Mouse (Mus musculus) brown adipose tissue, adult 24 weeks (tissue): ENCODE results near the gene Zfp446. TPM values are rescaled to one million over a fixed set of nuclear protein-coding genes. Genes with fewer than 3 reads are reported as not detected.
"Not testable (repeated sequence)": the region's sequence is repeated elsewhere in the genome, so short reads cannot be mapped to it uniquely, and the experiment has no call there.

Experiments used
- H3K27ac ChIP-seq: fragments of 200-500 bp; replicated peaks from 2 replicates; pipeline ENCODE4 v1.5.1; 2012; ENCODE audit warnings: low read depth, mild to moderate bottlenecking, low read length
- H3K4me1 ChIP-seq: fragments of 200-500 bp; 2 replicates; pipeline ENCODE4 v1.6.1; 2012; ENCODE audit warnings: low read length, mixed read lengths; ENCODE audit not compliant: control insufficient read depth, insufficient read depth, insufficient read length
- H3K4me3 ChIP-seq: fragments of 200-500 bp; 2 replicates; pipeline ENCODE4 v1.5.1; 2012; ENCODE audit warnings: low read depth, mild to moderate bottlenecking, low read length, moderate library complexity; ENCODE audit not compliant: insufficient read depth
- polyA plus RNA-seq: library from polyadenylated mRNA; stranded (reverse); fragments of >200 nt; gene quantifications from 2 replicates; pipeline ENCODE4 v1.2.4, GENCODE M21; 2012; ENCODE audit not compliant: missing spikeins, insufficient read depth, insufficient read length

The Zfp446 gene
- polyA plus RNA-seq, result 0.55 and 1.2 TPM in 2 replicates

DNA sequence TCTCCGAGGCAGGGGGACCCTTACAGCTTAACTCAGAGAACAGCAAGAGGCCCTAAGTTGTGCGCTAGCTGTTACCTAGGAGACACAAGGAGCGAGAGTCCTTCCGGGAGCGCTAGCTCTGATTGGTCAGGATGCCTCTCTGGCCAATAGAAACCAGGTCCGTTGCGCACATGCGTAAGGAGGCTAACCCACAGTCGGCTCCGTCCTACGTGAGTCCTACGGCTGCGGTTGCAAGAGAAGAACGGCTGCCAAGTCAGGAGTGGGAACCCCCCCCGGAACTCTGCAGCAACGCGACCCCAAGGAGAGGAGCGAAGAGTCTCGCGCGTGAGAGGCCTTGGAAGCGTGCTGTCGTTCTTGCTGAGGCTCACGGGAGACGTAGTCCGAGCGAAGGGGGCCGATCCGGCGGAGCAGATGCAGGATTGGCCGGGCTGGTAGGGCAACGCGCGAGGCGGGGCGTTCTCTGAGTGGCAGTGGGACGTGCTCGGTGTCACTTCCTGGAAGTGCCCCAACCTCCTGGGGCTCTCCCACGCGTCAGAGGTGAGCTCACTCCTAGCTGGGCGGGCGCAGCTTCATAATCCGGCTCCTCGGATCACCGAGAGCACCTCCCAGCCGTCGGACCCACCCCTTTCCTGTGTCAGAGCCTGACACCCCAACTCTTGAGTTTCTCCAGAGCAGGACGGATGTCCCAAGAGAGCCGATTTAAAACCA is at the start of gene Zfp446:
Gene Zfp446, plus strand, starts transcription at position 167 of the 708 bp plus-strand sequence.
- peaks cover 9% of the 10 kb centered on the region for H3K4me1 ChIP-seq
- peak within 1 kb of the TSS; percentile 81 for H3K4me3 ChIP-seq
- peak within 1 kb of the TSS; percentile 97 for H3K27ac ChIP-seq

DNA sequence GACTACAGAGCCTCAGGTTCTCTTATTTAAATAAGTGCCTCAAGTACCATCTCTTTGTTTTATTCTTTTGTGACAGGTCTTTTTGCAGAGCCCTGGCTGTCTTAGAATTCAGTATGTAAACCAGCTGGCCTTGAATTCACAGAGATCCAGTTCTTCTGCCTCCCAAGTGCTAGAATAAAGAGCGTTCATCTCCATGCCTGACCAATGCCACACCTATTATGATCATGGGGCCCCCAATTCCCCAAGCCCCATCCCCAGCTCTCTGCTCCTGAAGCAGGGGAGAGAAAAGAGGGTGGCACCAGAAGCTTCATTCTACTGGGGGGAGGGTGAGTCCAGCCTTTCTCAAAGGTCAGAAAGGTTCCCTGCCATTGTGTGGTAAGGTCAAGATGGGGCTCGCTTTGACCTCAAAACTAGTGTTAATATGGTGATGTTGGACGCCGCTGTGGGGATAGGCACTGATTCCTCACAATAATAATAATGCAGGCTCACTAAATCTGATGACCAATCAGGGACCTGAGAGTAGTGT is 44.0 kb upstream of the Zfp446 start:
- no peak overlapping the region for H3K4me3 ChIP-seq
- no peak overlapping the region for H3K27ac ChIP-seq
- H3K4me1 ChIP-seq, result no peaks in the 10 kb centered on the region

DNA sequence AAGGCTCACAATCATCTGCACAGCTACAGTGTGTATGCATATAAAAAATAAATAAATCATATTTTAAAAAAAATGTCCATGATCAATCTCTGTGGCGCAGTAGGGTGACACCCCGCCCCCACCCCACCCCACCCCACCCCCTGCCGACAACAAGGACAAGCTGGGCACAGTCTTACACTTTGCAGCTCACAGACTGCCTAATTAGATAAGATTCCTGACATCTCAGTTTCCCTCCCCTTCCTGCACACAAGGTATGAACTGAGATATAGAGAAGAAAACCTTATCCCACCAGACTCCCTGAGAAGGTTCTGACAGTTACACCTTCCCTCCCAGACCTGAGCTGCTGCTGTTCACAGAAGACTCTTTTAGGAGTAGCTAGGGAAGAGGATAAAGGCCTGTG is 42.8 kb upstream of the Zfp446 start:
- H3K4me1 ChIP-seq, result no peaks in the 10 kb centered on the region
- no peak overlapping the region for H3K27ac ChIP-seq
- H3K4me3 ChIP-seq, result no peak overlapping the region

DNA sequence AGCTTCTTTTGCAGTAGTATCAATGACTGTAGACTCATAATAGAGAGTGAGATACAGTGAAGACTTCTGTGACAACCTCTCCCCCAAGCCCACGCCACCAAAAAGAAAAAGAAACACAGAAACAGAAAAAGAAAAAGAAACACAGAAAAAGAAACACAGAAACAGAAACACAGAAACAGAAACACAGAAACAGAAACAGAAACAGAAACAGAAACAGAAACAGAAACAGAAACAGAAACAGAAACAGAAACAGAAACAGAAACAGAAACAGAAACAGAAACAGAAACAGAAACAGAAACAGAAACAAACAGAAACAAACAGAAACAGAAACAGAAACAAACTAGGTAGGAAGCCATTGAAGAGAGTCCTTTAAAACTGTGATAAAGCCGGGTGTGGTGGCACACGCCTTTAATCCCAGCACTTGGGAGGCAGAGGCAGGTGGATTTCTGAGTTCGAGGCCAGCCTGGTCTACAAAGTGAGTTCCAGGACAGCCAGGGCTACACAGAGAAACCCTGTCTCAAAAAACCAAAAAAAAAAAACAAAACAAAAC is 40.3 kb upstream of the Zfp446 start:
- H3K27ac ChIP-seq, H3K4me3 ChIP-seq, H3K4me1 ChIP-seq: not testable (repeated sequence)

DNA sequence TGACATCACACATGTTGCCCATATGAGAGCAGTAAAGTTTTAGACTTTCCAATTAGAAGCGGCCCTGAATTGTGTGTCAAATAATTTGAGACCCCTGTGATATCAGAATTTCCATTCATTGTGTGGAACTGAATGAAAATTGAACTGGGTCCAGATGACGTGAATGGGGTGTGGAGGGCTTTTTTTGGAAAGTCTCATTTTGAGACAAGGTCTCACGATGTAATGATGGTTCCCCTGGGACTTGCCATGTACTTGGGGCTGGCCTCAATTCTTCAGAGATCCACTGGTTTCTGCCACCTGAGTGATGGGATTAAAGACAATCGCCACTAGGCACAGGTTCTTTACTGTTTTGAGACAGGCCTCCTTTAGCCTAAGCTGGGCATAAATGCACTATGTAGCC is 37.0 kb upstream of the Zfp446 start:
- Histone ChIP-seq H3K27ac (no peak overlapping the region), H3K4me1 (no peaks in the 10 kb centered on the region), H3K4me3 (no peak overlapping the region)

DNA sequence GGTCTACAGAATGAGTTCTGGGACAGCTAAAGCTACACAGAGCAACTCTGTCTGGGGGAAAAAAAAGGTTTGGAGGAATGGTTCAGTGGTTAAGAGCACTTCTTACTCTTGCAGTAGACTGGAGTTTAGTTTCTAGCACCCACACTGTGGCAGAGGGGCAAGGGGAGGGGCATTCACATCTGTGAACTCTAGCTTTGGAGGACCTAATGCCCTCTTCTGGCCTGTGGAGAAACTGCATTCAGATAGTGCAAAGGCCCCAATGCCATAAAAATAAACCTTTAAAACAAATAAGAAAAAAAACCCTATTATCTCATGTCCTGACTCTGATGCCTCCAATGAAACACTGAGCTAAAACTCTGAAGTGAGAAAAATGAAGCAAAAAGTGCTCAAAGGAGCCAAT is 34.2 kb upstream of the Zfp446 start:
- H3K4me3 ChIP-seq, result no peak overlapping the region
- no peaks in the 10 kb centered on the region for H3K4me1 ChIP-seq
- H3K27ac ChIP-seq, result no peak overlapping the region

DNA sequence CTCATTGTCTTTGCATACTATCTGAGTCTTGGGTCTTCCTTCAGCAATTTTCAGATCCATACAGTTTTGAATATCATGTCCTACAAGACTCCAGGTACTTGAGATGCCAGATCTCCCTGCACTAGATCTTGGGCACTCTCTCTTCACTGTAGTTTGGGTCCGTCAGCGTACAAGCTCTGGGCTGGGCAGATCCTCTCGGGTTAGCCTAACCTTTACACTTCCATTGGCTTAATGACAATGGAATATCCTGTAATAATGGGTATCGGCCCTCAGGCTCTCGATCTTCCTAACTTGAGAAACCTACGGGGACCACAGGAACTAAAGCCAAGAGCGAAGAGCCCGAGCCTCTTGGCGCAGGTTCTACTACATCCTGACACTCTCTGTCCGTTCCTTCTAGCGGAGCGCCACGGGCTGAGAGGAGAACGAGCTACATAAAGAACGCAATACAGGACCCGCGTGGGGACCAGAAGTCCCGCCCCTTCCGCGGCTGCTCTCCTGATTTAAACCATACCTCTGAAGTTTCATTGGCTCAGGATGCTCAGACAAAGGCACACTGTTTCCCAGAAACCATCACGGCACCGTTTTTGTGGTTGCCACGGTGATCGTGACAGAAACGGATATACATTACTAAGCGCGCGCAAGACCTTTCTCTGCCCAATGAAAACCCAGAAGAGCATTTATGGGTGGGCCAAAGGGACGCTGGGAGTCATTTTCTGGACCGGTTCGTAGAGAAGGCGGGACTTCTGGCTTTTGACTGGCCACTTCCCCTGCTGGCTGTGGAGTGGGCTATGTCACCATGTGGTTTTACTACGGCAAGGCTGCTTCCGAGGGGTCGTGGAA is 28.4 kb upstream of the Zfp446 start:
- no peaks in the 10 kb centered on the region for H3K4me1 ChIP-seq
- H3K27ac ChIP-seq, result peak overlapping the region; percentile 75
- H3K4me3 ChIP-seq, result peak overlapping the region; percentile 70

DNA sequence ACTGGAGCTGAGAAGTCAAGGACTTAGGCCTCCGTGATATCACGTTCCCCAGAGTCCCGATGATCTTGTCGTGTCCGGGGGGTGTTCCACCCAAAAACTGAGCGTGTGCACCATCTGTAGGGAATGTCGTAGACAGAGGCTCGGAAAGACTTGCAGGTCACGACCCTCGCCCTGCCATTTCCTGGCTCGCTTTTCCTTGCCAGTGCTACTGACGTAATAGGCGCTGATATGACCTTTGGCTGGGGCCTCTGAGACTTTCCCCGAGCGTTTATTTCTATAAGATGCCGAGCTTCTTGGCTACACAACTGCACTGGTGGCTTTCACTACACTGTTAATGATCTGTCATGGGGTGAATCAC is 27.8 kb upstream of the Zfp446 start:
- Histone ChIP-seq H3K4me1 (no peaks in the 10 kb centered on the region), H3K27ac (peak overlapping the region; percentile 75), H3K4me3 (peak overlapping the region; percentile 70)

DNA sequence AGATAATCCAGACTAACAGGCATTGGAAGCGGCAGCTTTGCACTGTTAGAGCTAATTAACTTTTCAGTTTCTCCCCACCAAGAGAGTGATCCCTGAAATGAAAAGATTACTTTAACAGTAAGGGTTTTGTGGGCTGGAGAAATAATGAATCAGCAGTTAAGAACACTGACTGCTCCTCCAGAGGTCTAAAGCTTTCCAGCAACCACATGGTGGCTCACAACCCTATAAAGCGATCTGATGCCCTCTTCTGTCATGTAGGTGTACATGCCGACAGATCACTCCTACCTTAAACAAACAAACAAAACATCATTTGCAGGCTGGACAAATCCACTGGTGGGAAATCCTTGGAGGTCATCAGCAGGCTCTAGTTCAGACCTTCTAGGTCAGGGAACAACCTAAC is 22.8 kb upstream of the Zfp446 start:
- Histone ChIP-seq H3K4me1 (no peaks in the 10 kb centered on the region), H3K4me3 (no peak overlapping the region), H3K27ac (no peak overlapping the region)

DNA sequence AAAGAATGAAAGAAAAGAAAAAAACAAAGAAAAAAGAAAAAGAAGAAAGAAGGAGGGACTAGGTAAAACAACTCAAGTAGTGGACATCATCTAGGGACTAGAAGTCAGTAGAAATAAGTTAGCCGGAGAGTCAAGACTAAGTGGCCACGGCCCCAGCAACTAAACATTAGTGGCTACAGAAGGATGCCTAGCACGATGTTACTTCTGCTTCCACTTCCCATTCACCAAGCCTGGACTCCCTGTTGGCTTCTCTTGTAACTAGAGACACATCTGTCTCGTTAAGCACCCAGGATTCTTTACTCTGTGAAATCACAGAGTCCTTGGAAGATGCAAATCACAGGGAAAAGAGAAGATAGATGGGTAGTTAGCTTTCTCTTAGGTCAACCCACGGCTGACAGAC is 20.1 kb upstream of the Zfp446 start:
- no peaks in the 10 kb centered on the region for H3K4me1 ChIP-seq

DNA sequence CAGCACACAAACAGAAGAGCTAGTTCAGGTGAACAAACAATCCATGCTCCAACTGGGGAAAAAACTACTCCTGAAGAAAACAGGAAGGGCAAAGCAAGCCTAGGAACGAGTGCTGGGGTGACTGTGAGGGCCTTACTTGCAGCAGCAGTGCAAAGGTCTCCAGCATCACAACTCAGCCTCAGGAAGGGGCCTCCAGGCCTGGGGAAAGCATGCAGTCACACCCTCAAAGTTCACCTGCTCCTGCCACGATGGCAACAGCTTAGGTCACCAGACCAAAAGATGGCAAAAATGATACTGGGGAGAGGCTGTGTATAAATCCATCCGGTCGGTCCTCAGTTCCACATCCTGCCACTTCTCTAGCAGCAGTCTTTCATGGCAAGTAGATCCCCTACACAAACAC is 18.7 kb upstream of the Zfp446 start:
- H3K4me1 ChIP-seq, result no peaks in the 10 kb centered on the region

More for the DNA sequence above, 20.1 kb upstream of the Zfp446 start:
- Histone ChIP-seq H3K27ac (no peak overlapping the region), H3K4me3 (no peak overlapping the region)

DNA sequence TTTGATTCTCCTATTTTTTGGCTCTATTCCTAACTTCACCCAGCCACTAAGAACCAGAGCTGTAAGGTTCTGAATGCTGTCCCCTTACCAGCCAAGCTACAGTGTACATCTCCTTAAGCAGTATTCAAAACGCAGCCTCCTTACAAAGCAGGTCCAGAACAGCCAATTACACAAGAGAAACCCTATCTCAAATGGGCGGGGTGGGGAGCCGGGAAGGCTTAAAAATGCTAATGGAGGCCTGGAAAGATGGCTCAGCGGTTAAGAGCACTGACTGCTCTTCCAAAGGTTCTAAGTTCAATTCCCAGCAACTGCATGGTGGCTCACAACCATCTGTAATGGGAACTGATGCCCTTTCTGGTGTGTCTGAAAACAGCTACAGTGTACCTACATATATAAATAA is 17.9 kb upstream of the Zfp446 start:
- H3K27ac ChIP-seq, result no peak overlapping the region
- H3K4me1 ChIP-seq, result no peaks in the 10 kb centered on the region
- no peak overlapping the region for H3K4me3 ChIP-seq

More for the DNA sequence above, 18.7 kb upstream of the Zfp446 start:
- no peak overlapping the region for H3K4me3 ChIP-seq
- no peak overlapping the region for H3K27ac ChIP-seq

DNA sequence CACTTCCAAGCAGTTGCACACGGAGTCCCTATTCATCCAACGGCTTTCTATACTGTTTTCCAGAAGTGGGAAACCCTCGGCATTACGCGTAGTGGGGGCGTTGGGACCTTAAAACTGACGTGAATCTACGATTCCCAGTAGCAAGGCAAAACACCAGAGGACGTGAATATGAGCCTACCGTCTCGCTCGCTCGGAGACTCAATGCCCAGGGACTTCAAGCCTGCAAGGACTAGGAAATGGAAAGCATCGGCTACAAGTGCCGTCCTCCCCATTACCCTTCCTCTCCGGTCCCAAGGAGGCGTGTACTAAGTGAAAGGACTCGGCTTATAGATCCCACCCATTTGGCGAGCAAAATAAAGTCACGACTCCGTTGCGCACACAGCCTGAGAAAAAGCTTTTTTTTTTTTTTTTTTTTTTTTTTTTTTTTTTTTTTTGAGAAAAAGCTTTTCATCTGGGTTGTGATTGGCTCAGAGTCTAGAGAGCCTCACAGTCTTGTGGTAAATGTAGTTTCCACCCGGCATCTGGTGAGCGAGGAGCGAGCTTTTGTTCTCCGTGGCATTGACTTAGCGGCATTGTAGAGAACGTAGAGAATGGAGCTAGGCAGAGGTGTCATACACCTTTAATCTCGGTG is 16.0 kb upstream of the Zfp446 start:
- peak overlapping the region; percentile 89 for H3K27ac ChIP-seq
- H3K4me1 ChIP-seq, result 0 out of 2 replicates have a peak, but pooled peaks cover 8% of the 10 kb centered on the region
- peak overlapping the region; percentile 67 for H3K4me3 ChIP-seq

DNA sequence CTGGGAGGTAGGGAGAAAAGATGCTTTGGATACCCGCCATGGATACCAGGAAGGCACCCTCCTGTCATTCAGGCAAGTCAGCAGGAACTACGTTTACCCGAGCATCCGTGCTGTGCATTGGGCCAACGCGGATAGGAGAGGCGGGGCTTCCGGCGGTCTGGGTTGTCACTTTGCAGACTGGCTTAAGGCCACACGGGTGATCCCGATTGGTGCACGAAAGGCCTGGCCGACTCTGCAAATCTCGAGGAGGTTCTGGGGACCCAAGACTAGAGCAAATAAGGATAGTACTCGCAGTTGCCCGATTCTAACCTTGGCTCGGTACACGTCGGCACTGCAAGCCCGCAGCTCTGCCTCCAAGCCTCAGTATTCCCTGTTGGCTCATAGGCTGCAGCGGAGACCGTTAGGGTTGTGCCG is 12.0 kb upstream of the Zfp446 start, which contains the start of gene Zfp324:
Gene Zfp324, plus strand, starts transcription at position 161 of the 414 bp plus-strand sequence.
- Histone ChIP-seq H3K4me3 (peak within 1 kb of the TSS; percentile 72), H3K27ac (peak within 1 kb of the TSS; percentile 69), H3K4me1 (0 out of 2 replicates have a peak, but pooled peaks cover 9% of the 10 kb centered on the region)
